Mouse (Mus musculus): ENCODE measurements around the gene Prrg2. TPM values are rescaled to one million over a fixed set of nuclear protein-coding genes. Genes with fewer than 3 reads are reported as not detected.

Gene Prrg2
- polyA plus RNA-seq, 1 experiment, result 3.0 TPM

GRCm38 (mm10) chr7:45053117-45053930, 9.2 kb downstream of the Prrg2 start:
- H3K4me3 ChIP-seq (replicated peaks), result peak overlapping the region; percentile 74
- TF ChIP-seq GATA1 (IDR thresholded peaks at IDR 0.05; ENCODE audit: low read length) (no peak), TAL1 (IDR thresholded peaks at IDR 0.05; ENCODE audit: low read length) (no peak)
- H3K4me1 ChIP-seq (ENCODE audit: control insufficient read depth), result peaks cover 42% of the 10 kb centered on the region
- peaks cover 20% of the 10 kb centered on the region for H3K36me3 ChIP-seq (ENCODE audit: control insufficient read depth)
- no peaks in the 10 kb centered on the region for H3K9me3 ChIP-seq (ENCODE audit: control insufficient read depth, low read length)
- H3K27me3 ChIP-seq (ENCODE audit: control insufficient read depth), result no peaks in the 10 kb centered on the region

DNA sequence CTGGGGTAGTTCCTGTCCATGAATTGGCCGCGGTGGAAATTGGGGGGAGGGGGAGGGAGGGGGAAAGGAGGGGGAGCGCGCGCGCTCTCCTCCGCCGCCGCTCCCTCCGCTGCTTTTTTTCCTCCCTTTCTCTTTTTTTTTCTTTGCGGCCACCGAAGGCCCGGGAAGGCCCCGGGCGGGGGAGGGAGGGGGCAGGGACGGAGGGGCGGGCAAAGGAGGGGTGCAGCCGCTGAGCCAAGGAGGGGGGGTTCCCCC, 9.7 kb downstream of the Prrg2 start, which contains the start of gene Prr12:
Gene Prr12, minus strand, starts transcription at position 20 of the 255 bp plus-strand sequence.
- no peaks in the 10 kb centered on the region for H3K9me3 ChIP-seq (ENCODE audit: control insufficient read depth, low read length)

GRCm38 (mm10) chr7:45052181-45052861, 10.2 kb downstream of the Prrg2 start:
- Histone ChIP-seq H3K27me3 (ENCODE audit: control insufficient read depth) (no peaks in the 10 kb centered on the region), H3K9me3 (ENCODE audit: control insufficient read depth, low read length) (no peaks in the 10 kb centered on the region), H3K4me1 (ENCODE audit: control insufficient read depth) (peaks cover 42% of the 10 kb centered on the region), H3K4me3 (replicated peaks) (peak overlapping the region; percentile 74), H3K36me3 (ENCODE audit: control insufficient read depth) (peaks cover 30% of the 10 kb centered on the region)
- TF ChIP-seq TAL1 (IDR thresholded peaks at IDR 0.05; ENCODE audit: low read length), result no peak
- TF ChIP-seq GATA1 (IDR thresholded peaks at IDR 0.05; ENCODE audit: low read length), result no peak

More for the DNA sequence above, 9.7 kb downstream of the Prrg2 start, which contains the start of gene Prr12:
- Histone ChIP-seq H3K4me1 (ENCODE audit: control insufficient read depth) (peaks cover 42% of the 10 kb centered on the region), H3K4me3 (replicated peaks) (peak within 1 kb of the TSS; percentile 74), H3K27me3 (ENCODE audit: control insufficient read depth) (no peaks in the 10 kb centered on the region), H3K36me3 (ENCODE audit: control insufficient read depth) (peaks cover 26% of the 10 kb centered on the region)
- TF ChIP-seq TAL1 (IDR thresholded peaks at IDR 0.05; ENCODE audit: low read length) (no peak), GATA1 (IDR thresholded peaks at IDR 0.05; ENCODE audit: low read length) (no peak)

DNA sequence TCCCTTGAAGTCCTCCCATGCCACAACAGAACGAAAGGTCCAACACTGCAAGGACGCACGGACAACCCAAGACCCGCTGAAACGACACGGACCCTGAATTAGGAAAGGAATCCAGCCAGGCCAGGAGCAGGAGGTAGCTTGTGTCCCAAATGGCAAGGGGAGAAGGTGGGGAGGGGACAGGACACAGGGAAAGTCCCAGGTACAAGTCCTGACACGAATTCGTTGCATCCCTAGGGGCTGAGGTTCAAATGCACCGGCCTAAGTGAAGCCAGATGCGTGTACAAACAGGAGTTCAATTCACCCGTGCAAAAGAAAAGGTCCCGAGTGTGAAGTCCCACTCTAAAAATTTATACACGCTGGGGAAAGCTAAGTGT, 10.9 kb downstream of the Prrg2 start:
- Histone ChIP-seq H3K36me3 (ENCODE audit: control insufficient read depth) (peaks cover 38% of the 10 kb centered on the region), H3K4me1 (ENCODE audit: control insufficient read depth) (peaks cover 40% of the 10 kb centered on the region), H3K4me3 (replicated peaks) (peak overlapping the region; percentile 74), H3K27me3 (ENCODE audit: control insufficient read depth) (no peaks in the 10 kb centered on the region), H3K9me3 (ENCODE audit: control insufficient read depth, low read length) (no peaks in the 10 kb centered on the region)
- no peak for TF ChIP-seq TAL1 (IDR thresholded peaks at IDR 0.05; ENCODE audit: low read length)
- no peak for TF ChIP-seq GATA1 (IDR thresholded peaks at IDR 0.05; ENCODE audit: low read length)

GRCm38 (mm10) chr7:45050945-45051600, 11.4 kb downstream of the Prrg2 start:
- Histone ChIP-seq H3K9me3 (ENCODE audit: control insufficient read depth, low read length) (no peaks in the 10 kb centered on the region), H3K36me3 (ENCODE audit: control insufficient read depth) (peaks cover 43% of the 10 kb centered on the region), H3K27me3 (ENCODE audit: control insufficient read depth) (no peaks in the 10 kb centered on the region), H3K4me1 (ENCODE audit: control insufficient read depth) (peaks cover 38% of the 10 kb centered on the region), H3K4me3 (replicated peaks) (peak overlapping the region; percentile 74)
- no peak for TF ChIP-seq TAL1 (IDR thresholded peaks at IDR 0.05; ENCODE audit: low read length)
- TF ChIP-seq GATA1 (IDR thresholded peaks at IDR 0.05; ENCODE audit: low read length), result no peak

GRCm38 (mm10) chr7:45048923-45049657, 13.4 kb downstream of the Prrg2 start:
- Histone ChIP-seq H3K36me3 (ENCODE audit: control insufficient read depth) (peaks cover 57% of the 10 kb centered on the region), H3K27me3 (ENCODE audit: control insufficient read depth) (no peaks in the 10 kb centered on the region), H3K4me1 (ENCODE audit: control insufficient read depth) (peaks cover 31% of the 10 kb centered on the region), H3K4me3 (replicated peaks) (no peak overlapping the region), H3K9me3 (ENCODE audit: control insufficient read depth, low read length) (no peaks in the 10 kb centered on the region)
- no peak for TF ChIP-seq GATA1 (IDR thresholded peaks at IDR 0.05; ENCODE audit: low read length)

- TF ChIP-seq GATA1 (IDR thresholded peaks at IDR 0.05; ENCODE audit: low read length) (no peak), TAL1 (IDR thresholded peaks at IDR 0.05; ENCODE audit: low read length) (no peak)
- Histone ChIP-seq H3K9me3 (ENCODE audit: control insufficient read depth, low read length) (no peaks in the 10 kb centered on the region), H3K36me3 (ENCODE audit: control insufficient read depth) (peaks cover 66% of the 10 kb centered on the region), H3K4me1 (ENCODE audit: control insufficient read depth) (peaks cover 23% of the 10 kb centered on the region), H3K27me3 (ENCODE audit: control insufficient read depth) (no peaks in the 10 kb centered on the region), H3K4me3 (replicated peaks) (no peak overlapping the region)
Measured at GRCm38 (mm10) chr7:45048001-45048890, 14.2 kb downstream of the Prrg2 start.

GRCm38 (mm10) chr7:45047491-45047890, 15.0 kb downstream of the Prrg2 start:
- no peaks in the 10 kb centered on the region for H3K9me3 ChIP-seq (ENCODE audit: control insufficient read depth, low read length)
- no peaks in the 10 kb centered on the region for H3K27me3 ChIP-seq (ENCODE audit: control insufficient read depth)
- H3K4me1 ChIP-seq (ENCODE audit: control insufficient read depth), result peaks cover 18% of the 10 kb centered on the region
- H3K36me3 ChIP-seq (ENCODE audit: control insufficient read depth), result peaks cover 73% of the 10 kb centered on the region
- no peak overlapping the region for H3K4me3 ChIP-seq (replicated peaks)
- TF ChIP-seq TAL1 (IDR thresholded peaks at IDR 0.05; ENCODE audit: low read length) (no peak), GATA1 (IDR thresholded peaks at IDR 0.05; ENCODE audit: low read length) (no peak)
